Mouse (Mus musculus): ENCODE data around the gene Gm45837. TPM values are rescaled to one million over a fixed set of nuclear protein-coding genes. Genes with fewer than 3 reads are reported as not detected.

Gm45837 gene
- polyA plus RNA-seq, 2 experiments from 2014 or later: 33.3 TPM; not detected in 1

- peak; percentile 80 for ATAC-seq
Measured at GRCm38 (mm10) chr7:101466581-101467081, 55.9 kb downstream of the Gm45837 start.

GRCm38 (mm10) chr7:101471423-101471822 is 60.7 kb downstream of the Gm45837 start:
- no peak for ATAC-seq

- no peak for ATAC-seq
Measured at GRCm38 (mm10) chr7:101471968-101472480, 61.3 kb downstream of the Gm45837 start.

GRCm38 (mm10) chr7:101472598-101473558 is 62.2 kb downstream of the Gm45837 start:
- ATAC-seq: no peak

GRCm38 (mm10) chr7:101474399-101474811 is 63.7 kb downstream of the Gm45837 start:
- no peak for ATAC-seq

GRCm38 (mm10) chr7:101476028-101476427 is 65.3 kb downstream of the Gm45837 start:
- no peak for ATAC-seq

GRCm38 (mm10) chr7:101476493-101476892 is 65.8 kb downstream of the Gm45837 start:
- no peak for ATAC-seq

GRCm38 (mm10) chr7:101477200-101477599 is 66.5 kb downstream of the Gm45837 start:
- ATAC-seq: no peak

GRCm38 (mm10) chr7:101478099-101478498 is 67.4 kb downstream of the Gm45837 start:
- ATAC-seq: peak; percentile 83

GRCm38 (mm10) chr7:101479841-101480240 is 69.2 kb downstream of the Gm45837 start:
- no peak for ATAC-seq

GRCm38 (mm10) chr7:101480671-101481070 is 70.0 kb downstream of the Gm45837 start:
- ATAC-seq: no peak

GRCm38 (mm10) chr7:101481872-101482498 is 71.3 kb downstream of the Gm45837 start:
- ATAC-seq: no peak

- ATAC-seq: no peak
Measured at GRCm38 (mm10) chr7:101482499-101483081, 71.9 kb downstream of the Gm45837 start.

GRCm38 (mm10) chr7:101483498-101484115 is 72.9 kb downstream of the Gm45837 start:
- no peak for ATAC-seq

GRCm38 (mm10) chr7:101487102-101487501 is 76.4 kb downstream of the Gm45837 start:
- peak; percentile 39 for ATAC-seq

GRCm38 (mm10) chr7:101490952-101491351 is 80.3 kb downstream of the Gm45837 start:
- no peak for ATAC-seq

- ATAC-seq: no peak
Measured at GRCm38 (mm10) chr7:101498385-101498784, 87.7 kb downstream of the Gm45837 start.

- no peak for ATAC-seq
Measured at GRCm38 (mm10) chr7:101499251-101499650, 88.6 kb downstream of the Gm45837 start.

- no peak for ATAC-seq
Measured at GRCm38 (mm10) chr7:101499701-101500100, 89.0 kb downstream of the Gm45837 start.

GRCm38 (mm10) chr7:101501236-101501635 is 90.5 kb downstream of the Gm45837 start:
- no peak for ATAC-seq

GRCm38 (mm10) chr7:101501675-101502074 is 91.0 kb downstream of the Gm45837 start:
- ATAC-seq: no peak

GRCm38 (mm10) chr7:101503351-101503750 is 92.7 kb downstream of the Gm45837 start:
- peak; percentile 68 for ATAC-seq

All from CD4-positive, CD25-positive, alpha-beta regulatory T cell, adult 4 months (primary cell).